Mouse (Mus musculus): ENCODE measurements around the gene Polr2b.

GRCm38 (mm10) chr5:77354361-77354787 is 44.4 kb downstream of the Polr2b start:
- peak; percentile 99 for TF ChIP-seq CTCF (IDR thresholded peaks at IDR 0.05; ENCODE audit: borderline replicate concordance, extremely low read depth, insufficient read depth, insufficient read length)
- no peak for TF ChIP-seq POLR2A (IDR thresholded peaks at IDR 0.05; ENCODE audit: borderline replicate concordance, extremely low read depth, insufficient read depth, insufficient read length, poor library complexity, severe bottlenecking)

Measured in brain, embryonic 14.5 days (tissue).